Comparison of ENCODE assay signal across 20 mouse cellular contexts in genomic region chr9:41660576-41660975, GRCm38 (mm10).
A peak's percentile ranks its signal among the peaks of the same experiment; 100 is the strongest.
DNase-seq lines count a peak whose midpoint lies in the region; ATAC-seq and TF ChIP-seq lines count a peak whose summit lies in the region.
"Had no signal": no experiment of that assay in that cellular context is flagged by ENCODE, and none has a peak within 500 bp of the region (broad histone marks: within the 10 kb centered on the region; RNA-seq: fewer than 3 reads in every experiment).

No protein-coding gene starts in this region.

- peaks cover 6% of the 10 kb centered on the region; the same call in 1 of the 2 replicates for H3K4me1 ChIP-seq in embryonic facial prominence, embryonic 14.5 days (ENCODE audit: control insufficient read depth, insufficient read depth, low read length)
- H3K4me1 ChIP-seq in hindbrain, embryonic 11.5 days (replicated peaks; ENCODE audit: control insufficient read depth, insufficient read depth, low read length) = no peaks in the 10 kb centered on the region
- no peaks in the 10 kb centered on the region for H3K4me1 ChIP-seq in midbrain, embryonic 15.5 days
- H3K4me1 ChIP-seq: intestine, embryonic 15.5 days had no signal

- no peak for TF ChIP-seq POLR2A in myocyte (IDR thresholded peaks at IDR 0.05; ENCODE audit: insufficient read length, low read depth)

- no peaks in the 10 kb centered on the region for H3K79me2 ChIP-seq in myocyte (ENCODE audit: control insufficient read depth, insufficient read depth)

- H3K4me2 ChIP-seq in embryonic facial prominence, embryonic 14.5 days (ENCODE audit: low read depth, low read length) = no peak overlapping the region
- H3K4me2 ChIP-seq in myocyte (ENCODE audit: low read depth) = peak overlapping the region; percentile 44
- H3K4me2 ChIP-seq in hindbrain, embryonic 11.5 days (replicated peaks; ENCODE audit: low read depth, low read length) = no peak overlapping the region
- H3K4me2 ChIP-seq in midbrain, embryonic 15.5 days = no peak overlapping the region
- H3K4me2 ChIP-seq: hindbrain, embryonic 14.5 days; intestine, embryonic 15.5 days had no signal

- no peaks in the 10 kb centered on the region for H3K27me3 ChIP-seq in embryonic facial prominence, embryonic 14.5 days (replicated peaks; ENCODE audit: control insufficient read depth, insufficient read depth, low read length)
- no peaks in the 10 kb centered on the region for H3K27me3 ChIP-seq in myocyte (ENCODE audit: control insufficient read depth, insufficient read depth, insufficient read length)
- no peaks in the 10 kb centered on the region for H3K27me3 ChIP-seq in hindbrain, embryonic 11.5 days (ENCODE audit: control insufficient read depth, insufficient read depth, low read length)
- H3K27me3 ChIP-seq in midbrain, embryonic 15.5 days (replicated peaks) = no peaks in the 10 kb centered on the region
- H3K27me3 ChIP-seq: CH12.LX; intestine, embryonic 15.5 days had no signal

- peak overlapping the region; percentile 60; the same call in 1 of the 2 replicates for H3K27ac ChIP-seq in embryonic facial prominence, embryonic 14.5 days (replicated peaks; ENCODE audit: low read depth, low read length)
- no peak overlapping the region for H3K27ac ChIP-seq in hindbrain, embryonic 11.5 days (ENCODE audit: low read depth, low read length)
- no peak overlapping the region for H3K27ac ChIP-seq in midbrain, embryonic 15.5 days
- H3K27ac ChIP-seq: heart, embryonic 10.5 days; hindbrain, embryonic 14.5 days; intestine, embryonic 15.5 days had no signal

- no peak for ATAC-seq in embryonic facial prominence, embryonic 14.5 days (ENCODE audit: low read depth)
- no peak for ATAC-seq in hindbrain, embryonic 11.5 days (ENCODE audit: low FRiP score)
- no peak for ATAC-seq in midbrain, embryonic 15.5 days (replicated peaks)
- ATAC-seq: forebrain, embryonic 14.5 days; intestine, embryonic 15.5 days had no signal

- no peak overlapping the region for H3ac ChIP-seq in myocyte (ENCODE audit: control insufficient read depth, insufficient read length)

- no peak overlapping the region for H3K9ac ChIP-seq in embryonic facial prominence, embryonic 14.5 days (ENCODE audit: low read depth, low read length)
- H3K9ac ChIP-seq in hindbrain, embryonic 11.5 days (ENCODE audit: low read depth, low read length) = no peak overlapping the region
- H3K9ac ChIP-seq in midbrain, embryonic 15.5 days = no peak overlapping the region
- H3K9ac ChIP-seq: hindbrain, embryonic 14.5 days; intestine, embryonic 15.5 days had no signal

- no peaks in the 10 kb centered on the region for H3K36me3 ChIP-seq in embryonic facial prominence, embryonic 14.5 days (ENCODE audit: control insufficient read depth, insufficient read depth, low read length)
- H3K36me3 ChIP-seq in myocyte (ENCODE audit: control insufficient read depth, insufficient read depth) = no peaks in the 10 kb centered on the region
- H3K36me3 ChIP-seq in hindbrain, embryonic 11.5 days (ENCODE audit: control insufficient read depth, insufficient read depth, low read length) = no peaks in the 10 kb centered on the region
- no peaks in the 10 kb centered on the region for H3K36me3 ChIP-seq in midbrain, embryonic 15.5 days (replicated peaks)
- H3K36me3 ChIP-seq: heart, embryonic 10.5 days; intestine, embryonic 15.5 days had no signal

- no peaks in the 10 kb centered on the region for H3K9me3 ChIP-seq in embryonic facial prominence, embryonic 14.5 days (ENCODE audit: control insufficient read depth, low read length)
- H3K9me3 ChIP-seq in hindbrain, embryonic 11.5 days (ENCODE audit: control insufficient read depth, low read length) = no peaks in the 10 kb centered on the region
- no peaks in the 10 kb centered on the region for H3K9me3 ChIP-seq in midbrain, embryonic 15.5 days
- H3K9me3 ChIP-seq: heart, embryonic 10.5 days; intestine, embryonic 15.5 days had no signal

- H3K4me3 ChIP-seq in embryonic facial prominence, embryonic 14.5 days (ENCODE audit: low read depth, low read length) = no peak overlapping the region
- H3K4me3 ChIP-seq in myocyte = no peak overlapping the region
- H3K4me3 ChIP-seq in hindbrain, embryonic 11.5 days (ENCODE audit: low read depth, low read length) = no peak overlapping the region
- H3K4me3 ChIP-seq in midbrain, embryonic 15.5 days = no peak overlapping the region
- H3K4me3 ChIP-seq: heart, embryonic 10.5 days; intestine, embryonic 15.5 days had no signal

- WGBS in embryonic facial prominence, embryonic 14.5 days = 64% methylated on average over 5 of the region's 5 CpGs
- 97% methylated on average over 5 of the region's 5 CpGs for WGBS in hindbrain, embryonic 11.5 days
- WGBS in midbrain, embryonic 15.5 days = 90% methylated on average over 5 of the region's 5 CpGs

- DNase-seq in adrenal gland, adult (ENCODE audit: inconsistent age in 2 of 2, low spot score in 1 of 2) = peak; percentile 8 to 21
- DNase-seq in adrenal gland, postnatal 4 days (ENCODE audit: low spot score in 2 of 2) = no peak
- DNase-seq in brain, adult 2 months (ENCODE audit: low read depth, low spot score) = peak; percentile 24
- no peak for DNase-seq in embryonic facial prominence, embryonic 14.5 days (ENCODE audit: low spot score)
- DNase-seq in hindbrain, embryonic 11.5 days (ENCODE audit: low spot score) = no peak
- DNase-seq in thymus, postnatal 14 days = no peak
- DNase-seq: adrenal gland, postnatal 10 days; cerebellum, adult 18-20 months; cerebellum, adult 9-11 months; gastrocnemius, postnatal 10 days; heart, adult 18-20 months; heart, postnatal 10 days; kidney, adult 18-20 months had no signal

TF ChIP-seq in myocyte, 11 proteins besides CTCF, POLR2A, EP300 and RAD21:
- no peak for TF ChIP-seq MYOG (IDR thresholded peaks at IDR 0.05; ENCODE audit: control insufficient read depth in 1 of 3, insufficient read depth in 1 of 3, insufficient read length in 2 of 3, low read depth in 2 of 3)
- TF ChIP-seq TCF12 (IDR thresholded peaks at IDR 0.05; ENCODE audit: insufficient read depth, poor library complexity, severe bottlenecking) = no peak
- no peak for TF ChIP-seq USF1 (IDR thresholded peaks at IDR 0.05; ENCODE audit: low read depth)
- TF ChIP-seq POLR2AphosphoS2 (IDR thresholded peaks at IDR 0.05; ENCODE audit: insufficient read length, low read depth) = no peak
- TF ChIP-seq MAX (IDR thresholded peaks at IDR 0.05; ENCODE audit: low read depth) = no peak
- TF ChIP-seq E2F4 (IDR thresholded peaks at IDR 0.05; ENCODE audit: insufficient read depth) = no peak
- no peak for TF ChIP-seq TCF3 (IDR thresholded peaks at IDR 0.05; ENCODE audit: insufficient read length, low read depth)
- TF ChIP-seq MYOD1 (IDR thresholded peaks at IDR 0.05; ENCODE audit: control insufficient read depth in 1 of 3, insufficient read length in 2 of 3, low read depth in 2 of 3) = no peak

Comparison
In these comparisons a context has a peak if more than half of its experiments do, and no peak if none do; other contexts are left out.
1. DNase-seq: peak in adrenal gland, adult (2 of 2) and brain, adult 2 months (single experiment); none in adrenal gland, postnatal 4 days (0 of 2), embryonic facial prominence, embryonic 14.5 days (single experiment), hindbrain, embryonic 11.5 days (single experiment) and thymus, postnatal 14 days (single experiment).